Mouse (Mus musculus) neural tube, embryonic 11.5 days (tissue): ENCODE results near the gene Rpl14. TPM values are rescaled to one million over a fixed set of nuclear protein-coding genes. Genes with fewer than 3 reads are reported as not detected.

ENCODE experiments used
- ATAC-seq: fragments of 200-750 bp; cut with Nextera tagmentation; 2 replicates; pipeline ENCODE4 v1.8.0; 2017; ENCODE audit warnings: moderate number of reproducible peaks, mild to moderate bottlenecking, moderate TSS enrichment, moderate library complexity; ENCODE audit not compliant: insufficient read depth, low FRiP score, low TSS enrichment
- DNase-seq: peaks from one replicate; pipeline ENCODE4 v3.0.0-alpha.2; 2015; ENCODE audit warnings: low spot score
- H3K27ac ChIP-seq: fragments of 300-500 bp; sonication (generic); 2 replicates; pipeline ENCODE4 v1.5.1; 2014; ENCODE audit warnings: low read depth, mild to moderate bottlenecking, low read length
- H3K27me3 ChIP-seq: fragments of 300-500 bp; sonication (generic); 2 replicates; pipeline ENCODE4 v1.6.1; 2014; ENCODE audit warnings: mild to moderate bottlenecking, low read length, mixed read lengths; ENCODE audit not compliant: control insufficient read depth, insufficient read depth
- H3K36me3 ChIP-seq: fragments of 300-500 bp; sonication (generic); 2 replicates; pipeline ENCODE4 v1.6.1; 2014; ENCODE audit warnings: mild to moderate bottlenecking, low read length, moderate library complexity, mixed read lengths; ENCODE audit not compliant: control insufficient read depth, insufficient read depth
- H3K4me1 ChIP-seq: fragments of 300-500 bp; sonication (generic); 2 replicates; pipeline ENCODE4 v1.6.1; 2014; ENCODE audit warnings: low read length, mixed read lengths; ENCODE audit not compliant: control insufficient read depth, insufficient read depth
- H3K4me2 ChIP-seq: fragments of 300-500 bp; sonication (generic); 2 replicates; pipeline ENCODE4 v1.6.1; 2014; ENCODE audit warnings: low read depth, mild to moderate bottlenecking, moderate library complexity
- H3K4me3 ChIP-seq: fragments of 300-500 bp; sonication (generic); 2 replicates; pipeline ENCODE4 v1.5.1; 2014; ENCODE audit warnings: low read depth, low read length
- H3K9ac ChIP-seq: fragments of 300-500 bp; sonication (generic); 2 replicates; pipeline ENCODE4 v1.6.1; 2014; ENCODE audit warnings: mild to moderate bottlenecking, low read length
- H3K9me3 ChIP-seq: fragments of 300-500 bp; sonication (generic); 2 replicates; pipeline ENCODE4 v1.6.1; 2016; ENCODE audit warnings: low read length; ENCODE audit not compliant: control insufficient read depth
- WGBS: fragments of 180-500 bp; shearing (Covaris S2); extraction: QIAGEN DNeasy Blood & Tissue Kit; methylation state at CpG from one replicate; pipeline ENCODE4 v1.1.7; 2014; 5-methylcytosine and 5-hydroxymethylcytosine counted together
- polyA plus RNA-seq: library from polyadenylated mRNA; unstranded; fragments of >200 nt; fragmentation: Nextera tagmentation; extraction: Ambion mirVana; gene quantifications from 2 replicates; pipeline ENCODE4 v1.2.1, GENCODE M21; 2014

The Rpl14 gene
- polyA plus RNA-seq, 1 experiment from 2014 or later, result 750 TPM

DNA sequence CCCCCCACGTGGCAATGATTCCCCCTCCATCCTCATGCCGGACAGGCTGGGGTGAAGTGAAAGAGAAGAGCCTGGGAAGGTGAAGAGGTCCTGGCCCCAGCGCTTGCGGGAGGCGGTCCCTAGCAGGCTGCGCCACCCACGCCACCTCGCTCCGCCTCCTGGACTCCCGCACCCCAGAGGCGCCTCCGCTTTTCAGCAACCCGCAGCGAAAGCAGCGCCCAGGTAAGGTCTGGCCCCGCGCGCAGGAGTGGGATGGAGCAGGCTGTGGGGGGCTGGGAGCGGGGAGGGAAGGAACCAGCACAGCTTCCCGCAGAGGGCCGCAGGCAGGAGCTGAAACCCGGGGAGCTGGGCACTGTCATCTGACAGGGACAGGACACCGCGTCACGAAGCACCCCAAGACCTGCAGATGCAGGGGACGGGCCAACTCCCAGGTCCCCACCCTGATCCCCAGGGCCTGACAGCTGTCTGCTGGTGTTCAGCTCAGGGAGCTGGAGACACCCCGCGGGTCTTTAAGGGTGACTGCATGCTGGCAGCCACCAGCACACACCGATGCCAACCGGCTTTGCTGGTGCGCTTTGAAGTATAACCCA, 31.5 kb upstream of the Rpl14 start, which contains the start of gene Entpd3:
Gene Entpd3, plus strand, starts transcription at position 157 of the 590 bp plus-strand sequence.
- Histone ChIP-seq H3K36me3 (no peaks in the 10 kb centered on the region), H3K27me3 (peaks cover 15% of the 10 kb centered on the region), H3K9me3 (no peaks in the 10 kb centered on the region), H3K27ac (no peak within 1 kb of the TSS), H3K4me1 (peaks cover 7% of the 10 kb centered on the region), H3K4me2 (peak within 1 kb of the TSS; percentile 61), H3K9ac (peak within 1 kb of the TSS; percentile 46), H3K4me3 (peak within 1 kb of the TSS; percentile 32)
- DNase-seq, result peak; percentile 24
- WGBS, result 2% methylated on average over 30 of the region's 31 CpGs
- no peak for ATAC-seq

GRCm38 (mm10) chr9:120541411-120541810, 29.8 kb upstream of the Rpl14 start:
- WGBS, result 27% methylated on average over 2 of the region's 2 CpGs
- no peak overlapping the region for H3K27ac ChIP-seq
- no peak overlapping the region for H3K4me2 ChIP-seq
- H3K9me3 ChIP-seq, result no peaks in the 10 kb centered on the region
- ATAC-seq (no peak), DNase-seq (no peak)
- no peak overlapping the region for H3K4me3 ChIP-seq
- H3K4me1 ChIP-seq, result peaks cover 7% of the 10 kb centered on the region
- H3K9ac ChIP-seq, result no peak overlapping the region
- H3K36me3 ChIP-seq, result no peaks in the 10 kb centered on the region
- peaks cover 15% of the 10 kb centered on the region for H3K27me3 ChIP-seq

- Histone ChIP-seq H3K4me2 (no peak overlapping the region), H3K36me3 (no peaks in the 10 kb centered on the region), H3K27me3 (peaks cover 15% of the 10 kb centered on the region), H3K27ac (no peak overlapping the region), H3K4me1 (peaks cover 7% of the 10 kb centered on the region), H3K9me3 (no peaks in the 10 kb centered on the region), H3K4me3 (no peak overlapping the region), H3K9ac (no peak overlapping the region)
- WGBS, result 26% methylated on average over 6 of the region's 6 CpGs
- no peak for DNase-seq
- no peak for ATAC-seq
Observed at GRCm38 (mm10) chr9:120542241-120542640, 29.0 kb upstream of the Rpl14 start.

- no peaks in the 10 kb centered on the region for H3K9me3 ChIP-seq
- no peak overlapping the region for H3K27ac ChIP-seq
- WGBS, result 93% methylated on average over 2 of the region's 2 CpGs
- no peak for ATAC-seq
- H3K9ac ChIP-seq, result no peak overlapping the region
- H3K4me1 ChIP-seq, result peaks cover 4% of the 10 kb centered on the region
- no peak for DNase-seq
- no peak overlapping the region for H3K4me3 ChIP-seq
- no peaks in the 10 kb centered on the region for H3K36me3 ChIP-seq
- no peak overlapping the region for H3K4me2 ChIP-seq
- H3K27me3 ChIP-seq, result no peaks in the 10 kb centered on the region
Observed at GRCm38 (mm10) chr9:120545994-120546393, 25.2 kb upstream of the Rpl14 start.

- ATAC-seq (no peak), DNase-seq (no peak)
- no peaks in the 10 kb centered on the region for H3K27me3 ChIP-seq
- no peaks in the 10 kb centered on the region for H3K9me3 ChIP-seq
- H3K4me2 ChIP-seq, result no peak overlapping the region
- no peak overlapping the region for H3K9ac ChIP-seq
- WGBS, result 97% methylated on average over 9 of the region's 9 CpGs
- H3K4me1 ChIP-seq, result peaks cover 4% of the 10 kb centered on the region
- H3K27ac ChIP-seq, result no peak overlapping the region
- H3K36me3 ChIP-seq, result no peaks in the 10 kb centered on the region
- H3K4me3 ChIP-seq, result no peak overlapping the region
Observed at GRCm38 (mm10) chr9:120546482-120546881, 24.8 kb upstream of the Rpl14 start.

- H3K9me3 ChIP-seq, result no peaks in the 10 kb centered on the region
- no peak overlapping the region for H3K4me2 ChIP-seq
- H3K27ac ChIP-seq, result no peak overlapping the region
- peaks cover 4% of the 10 kb centered on the region for H3K4me1 ChIP-seq
- DNase-seq (no peak), ATAC-seq (no peak)
- H3K9ac ChIP-seq, result no peak overlapping the region
- H3K36me3 ChIP-seq, result no peaks in the 10 kb centered on the region
- no peaks in the 10 kb centered on the region for H3K27me3 ChIP-seq
- H3K4me3 ChIP-seq, result no peak overlapping the region
- WGBS, result 15% methylated on average over 16 of the region's 16 CpGs
Observed at GRCm38 (mm10) chr9:120547026-120547668, 24.1 kb upstream of the Rpl14 start.

DNA sequence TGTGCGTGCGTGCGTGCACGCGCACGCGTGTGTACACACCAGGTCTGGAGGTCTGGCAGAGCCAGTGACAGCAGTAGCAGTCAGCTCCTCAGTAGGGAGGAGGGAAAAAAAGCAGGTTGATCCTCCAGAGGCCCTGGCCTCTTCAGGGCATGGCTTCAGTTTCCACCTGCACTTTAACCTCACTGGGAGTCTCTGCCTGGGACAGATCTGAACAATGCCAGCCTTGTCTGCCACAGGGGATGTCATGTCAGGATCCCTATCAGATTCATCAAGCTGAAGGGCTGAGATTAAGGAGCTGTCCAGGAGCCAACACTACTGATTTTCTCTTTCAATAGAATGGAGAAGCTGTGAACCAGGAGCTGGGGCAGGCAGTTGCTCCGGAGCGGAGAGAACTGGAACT, 20.5 kb upstream of the Rpl14 start:
- Histone ChIP-seq H3K27me3 (no peaks in the 10 kb centered on the region), H3K27ac (no peak overlapping the region), H3K4me3 (no peak overlapping the region), H3K9ac (no peak overlapping the region), H3K4me1 (no peaks in the 10 kb centered on the region), H3K4me2 (no peak overlapping the region), H3K9me3 (no peaks in the 10 kb centered on the region), H3K36me3 (no peaks in the 10 kb centered on the region)
- no peak for ATAC-seq
- WGBS, result 94% methylated on average over 9 of the region's 9 CpGs
- no peak for DNase-seq

DNA sequence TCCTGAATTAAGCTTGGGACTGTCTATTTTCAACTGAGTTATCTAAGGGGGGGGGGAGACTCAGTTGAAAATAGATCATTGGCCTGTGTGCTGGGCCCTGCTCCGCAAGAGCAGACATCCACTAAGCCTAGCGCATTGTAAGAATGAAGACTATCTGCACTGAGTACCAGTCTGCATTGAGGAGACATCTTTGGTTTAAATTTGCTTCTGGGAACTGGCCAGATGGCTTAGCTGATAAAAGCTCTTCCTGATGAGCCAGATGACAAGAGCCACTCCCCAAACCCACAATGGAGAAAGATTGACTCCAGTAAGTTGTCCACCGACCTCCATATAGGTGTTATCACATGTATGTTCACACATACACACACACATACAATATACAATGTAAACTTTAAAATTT, 7.7 kb upstream of the Rpl14 start:
- H3K27ac ChIP-seq, result no peak overlapping the region
- H3K9ac ChIP-seq, result no peak overlapping the region; the same call in 1 of the 2 replicates
- ATAC-seq (no peak), DNase-seq (no peak)
- H3K36me3 ChIP-seq, result no peaks in the 10 kb centered on the region
- no peak overlapping the region for H3K4me2 ChIP-seq
- no peaks in the 10 kb centered on the region for H3K27me3 ChIP-seq
- 84% methylated on average over 3 of the region's 3 CpGs for WGBS
- no peaks in the 10 kb centered on the region for H3K4me1 ChIP-seq
- no peak overlapping the region for H3K4me3 ChIP-seq
- H3K9me3 ChIP-seq, result no peaks in the 10 kb centered on the region

- H3K4me3 ChIP-seq, result no peak overlapping the region
- no peaks in the 10 kb centered on the region for H3K9me3 ChIP-seq
- DNase-seq, result no peak
- H3K4me2 ChIP-seq, result no peak overlapping the region
- WGBS, result 78% methylated on average over 2 of the region's 2 CpGs
- ATAC-seq, result no peak
- no peaks in the 10 kb centered on the region for H3K4me1 ChIP-seq
- H3K36me3 ChIP-seq, result no peaks in the 10 kb centered on the region
- H3K27me3 ChIP-seq, result no peaks in the 10 kb centered on the region
- no peak overlapping the region for H3K27ac ChIP-seq
- no peak overlapping the region for H3K9ac ChIP-seq
Observed at GRCm38 (mm10) chr9:120564247-120564646, 7.0 kb upstream of the Rpl14 start.
